Mouse (Mus musculus) lung, postnatal 0 days (tissue): ENCODE data around the gene Nucb1.

Experiments used
- CTCF ChIP-seq: IDR thresholded peaks from 2 replicates; pipeline ENCODE4 v1.5.1; 2016; ENCODE audit warnings: antibody characterized with exemption, mild to moderate bottlenecking
- EP300 ChIP-seq: IDR thresholded peaks from 2 replicates; pipeline ENCODE4 v1.6.1; 2016; ENCODE audit warnings: antibody characterized with exemption, mild to moderate bottlenecking, control low read depth

GRCm38 (mm10) chr7:45465112-45465511, 45.1 kb downstream of the Nucb1 start:
- TF ChIP-seq EP300, result no peak
- no peak for TF ChIP-seq CTCF
